Mouse (Mus musculus) testis, postnatal 10 days (tissue): Measurements from ENCODE around the gene Rhpn2.

Experiments
- DNase-seq: peaks from one replicate; pipeline ENCODE4 v3.0.0; 2021; ENCODE audit warnings: low spot score

Rhpn2 gene

DNA sequence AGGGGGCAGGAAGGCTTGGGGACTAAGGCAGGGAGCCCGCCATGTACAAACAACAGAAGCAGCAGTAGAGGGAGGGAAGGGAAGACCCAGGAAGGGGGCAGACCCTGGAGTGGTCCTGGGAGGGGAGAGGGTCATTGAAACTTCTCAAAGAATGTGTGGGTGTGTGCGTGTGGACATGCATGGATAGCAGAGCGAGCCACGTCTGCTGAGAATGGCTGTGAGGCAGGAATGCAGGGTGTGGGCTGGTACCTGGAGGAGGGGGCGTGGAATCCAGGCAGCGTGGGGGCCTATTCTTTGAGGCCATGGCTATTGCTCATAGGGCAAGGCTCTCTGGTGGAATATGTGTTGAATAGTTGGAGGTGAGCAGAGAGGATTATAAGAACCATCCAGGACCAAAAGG is 54.7 kb downstream of the Rhpn2 start:
- DNase-seq, result no peak

DNA sequence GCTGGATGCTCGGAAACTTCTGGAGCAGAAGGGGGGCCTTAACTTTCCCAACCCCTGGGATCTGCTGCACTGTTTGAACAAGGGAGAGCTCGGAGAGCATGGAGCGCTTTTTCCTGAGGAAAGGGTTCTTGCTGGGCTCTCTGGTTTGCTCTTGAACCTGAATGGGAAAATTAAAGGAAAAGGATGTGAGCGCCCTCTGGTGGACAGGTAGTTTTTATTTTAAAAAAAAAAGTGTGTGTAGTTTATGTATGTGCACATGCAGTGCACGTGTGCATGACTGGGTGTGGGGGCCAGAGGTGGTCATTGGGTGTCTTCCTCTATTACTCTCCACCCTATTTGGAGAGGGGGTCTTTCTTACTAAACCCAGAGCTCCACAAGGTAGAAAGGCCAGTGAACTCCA is 59.0 kb downstream of the Rhpn2 start:
- DNase-seq, result peak; percentile 67

DNA sequence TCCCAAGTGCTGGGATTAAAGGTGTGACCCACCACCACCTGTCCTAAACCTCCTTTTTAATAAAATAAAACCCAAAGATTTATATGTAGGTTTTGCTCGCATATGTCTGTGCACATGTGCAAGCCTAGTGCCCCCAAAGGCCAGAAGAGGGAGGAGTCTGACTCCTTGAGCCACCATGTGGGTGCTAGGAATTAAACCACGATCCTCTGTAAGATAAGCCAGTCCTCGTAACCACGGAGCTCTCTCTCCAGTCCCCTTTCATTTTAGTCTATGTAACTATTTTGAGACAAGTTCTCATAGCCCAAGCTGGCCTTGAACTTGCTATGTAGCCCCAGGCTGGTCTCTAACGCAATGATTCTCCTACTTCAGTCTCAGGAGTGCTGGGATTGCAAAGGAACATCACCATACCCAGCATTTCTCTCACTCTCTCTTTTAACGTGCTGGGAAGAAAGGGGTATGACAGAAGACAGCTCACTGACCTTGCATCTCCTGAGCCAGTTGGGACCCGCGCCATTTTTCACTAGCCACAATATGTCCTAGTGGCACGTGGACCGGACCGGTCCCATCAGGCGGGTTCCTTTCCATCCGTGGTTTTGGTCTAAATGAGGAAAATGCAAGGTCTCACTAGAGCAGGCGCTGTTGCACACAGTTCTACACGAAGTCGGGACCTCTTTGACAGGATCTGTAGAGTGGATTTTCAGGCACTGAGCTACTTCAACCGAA is 61.9 kb downstream of the Rhpn2 start:
- no peak for DNase-seq

DNA sequence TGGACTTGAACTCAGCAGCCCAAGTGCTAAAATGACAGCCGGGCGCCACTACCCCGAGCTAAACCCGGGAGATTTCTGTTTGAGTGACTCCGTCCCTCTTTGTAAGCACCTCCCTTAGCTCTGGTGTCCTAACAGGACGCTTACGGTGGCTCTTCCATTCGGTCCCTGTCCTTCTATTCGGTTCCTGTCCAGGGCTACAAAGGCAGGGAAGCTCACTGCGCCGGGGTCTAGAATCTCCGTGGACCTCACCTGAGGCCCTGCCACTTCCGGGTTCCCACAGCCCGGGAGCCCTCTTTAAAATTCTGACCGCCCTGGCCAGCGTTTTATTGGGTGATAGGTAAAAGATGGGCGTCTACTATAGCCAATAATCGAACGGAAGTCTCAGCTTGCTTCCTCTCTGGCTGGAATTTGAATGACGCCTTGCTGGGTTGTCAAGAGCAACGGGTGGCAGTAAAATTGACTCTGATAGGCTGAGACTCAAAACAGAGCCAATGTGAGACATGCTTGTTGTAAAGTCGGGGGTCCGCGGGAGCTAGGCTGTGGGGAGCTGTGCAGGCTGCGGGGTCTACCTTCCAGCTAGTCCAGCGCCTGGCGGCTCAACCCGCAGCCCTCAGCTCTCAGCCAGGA is 62.7 kb downstream of the Rhpn2 start, which contains the start of the genes Faap24 and Cep89:
TSS of gene Faap24 (minus strand) at position 295 of the 627 bp plus-strand sequence.
TSS of gene Cep89 (plus strand) at position 494 of the 627 bp plus-strand sequence.
- peak; percentile 89 for DNase-seq

DNA sequence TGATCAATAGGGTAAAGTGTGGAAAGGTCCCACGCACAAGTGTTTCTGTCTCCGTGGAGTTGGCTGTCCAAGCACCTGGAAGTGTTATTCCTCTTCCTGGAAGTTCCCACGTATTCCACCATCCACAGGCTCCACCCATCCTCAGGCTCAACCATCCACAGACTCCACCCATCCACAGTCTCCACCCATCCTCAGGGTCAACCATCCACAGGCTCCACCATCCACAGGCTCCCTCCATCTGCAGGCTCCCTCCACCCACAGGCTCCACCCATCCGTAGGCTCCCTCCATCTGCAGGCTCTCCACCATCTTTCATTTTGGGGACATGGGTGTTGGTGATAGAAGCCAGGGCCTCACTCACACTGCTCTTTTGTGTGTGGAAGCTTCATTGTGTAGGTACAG is 67.2 kb downstream of the Rhpn2 start:
- DNase-seq, result no peak

DNA sequence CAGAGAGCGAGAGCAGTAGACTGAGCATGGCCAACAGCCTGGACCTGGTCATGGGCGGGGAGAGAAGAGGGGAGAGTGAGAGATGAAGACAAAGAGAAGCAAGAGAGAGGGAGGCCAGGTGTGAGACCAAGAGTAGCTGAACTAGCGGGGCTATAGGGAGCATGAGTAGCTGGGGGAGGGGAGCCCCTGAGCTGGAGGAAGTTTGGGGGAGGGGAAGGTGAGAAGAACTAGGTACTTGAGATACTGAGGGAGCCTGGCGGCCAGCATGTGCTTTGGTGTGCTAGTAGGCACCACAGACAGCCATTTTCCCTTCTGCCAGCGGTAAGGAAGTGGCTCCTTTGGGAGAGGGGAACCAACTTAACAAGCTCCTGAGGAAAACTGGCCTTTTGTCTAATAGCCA is 81.3 kb downstream of the Rhpn2 start:
- DNase-seq, result no peak

DNA sequence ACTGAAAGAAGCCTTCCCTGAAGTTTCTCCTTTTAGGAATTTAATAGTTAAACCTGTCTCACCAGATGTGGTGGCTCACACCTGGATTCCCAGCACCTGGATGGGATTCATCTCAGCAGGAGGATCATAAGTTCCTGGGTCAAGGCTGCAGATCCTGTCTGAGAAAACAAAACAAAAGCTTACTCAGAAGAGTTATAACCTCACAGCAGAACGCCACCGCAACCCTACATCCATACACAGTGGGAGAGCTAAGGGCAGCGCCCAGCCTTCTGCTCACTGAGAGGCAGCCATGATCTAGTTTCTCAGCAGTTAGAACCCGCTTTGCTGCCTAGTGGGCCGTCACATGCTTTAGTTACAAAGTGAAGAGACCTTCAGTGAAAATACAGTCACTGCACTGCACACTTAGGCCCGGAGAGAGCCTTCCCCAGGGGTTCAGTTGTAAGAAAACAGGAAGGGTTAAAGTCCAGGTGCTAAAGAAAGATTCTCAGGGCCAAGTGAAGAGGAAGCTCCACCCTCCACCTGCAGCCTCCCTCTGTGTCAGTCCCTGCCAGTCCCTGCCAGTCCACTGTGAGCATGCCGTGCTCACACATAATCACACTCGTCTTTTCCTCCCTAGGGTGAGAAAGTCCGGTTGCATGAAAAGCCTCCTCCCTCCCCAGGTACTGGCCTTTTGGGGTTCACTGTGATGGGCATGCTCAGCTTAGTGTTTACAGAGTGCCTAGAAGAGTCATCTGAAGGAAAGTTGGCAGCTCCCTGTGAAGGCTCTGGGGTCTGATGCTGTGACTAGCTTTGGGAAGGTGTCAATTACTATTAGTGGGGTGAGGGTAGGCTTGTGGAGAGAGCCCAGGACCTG is 82.1 kb downstream of the Rhpn2 start:
- no peak for DNase-seq

DNA sequence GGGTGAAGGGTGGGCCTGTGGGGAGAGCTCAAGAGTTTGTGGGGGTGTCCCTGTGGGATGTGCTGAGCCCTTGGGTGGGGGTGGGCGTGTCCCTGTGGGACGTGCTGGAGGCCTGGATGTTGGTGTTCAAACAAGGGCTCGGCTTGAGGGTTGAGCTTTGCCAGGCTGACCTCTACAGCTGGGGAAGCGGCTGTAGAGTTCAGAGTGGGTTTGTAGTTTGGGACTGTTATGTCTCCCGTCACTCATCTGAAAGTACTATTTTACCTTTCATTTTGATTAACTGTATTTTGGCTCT is 82.6 kb downstream of the Rhpn2 start:
- DNase-seq, result no peak

DNA sequence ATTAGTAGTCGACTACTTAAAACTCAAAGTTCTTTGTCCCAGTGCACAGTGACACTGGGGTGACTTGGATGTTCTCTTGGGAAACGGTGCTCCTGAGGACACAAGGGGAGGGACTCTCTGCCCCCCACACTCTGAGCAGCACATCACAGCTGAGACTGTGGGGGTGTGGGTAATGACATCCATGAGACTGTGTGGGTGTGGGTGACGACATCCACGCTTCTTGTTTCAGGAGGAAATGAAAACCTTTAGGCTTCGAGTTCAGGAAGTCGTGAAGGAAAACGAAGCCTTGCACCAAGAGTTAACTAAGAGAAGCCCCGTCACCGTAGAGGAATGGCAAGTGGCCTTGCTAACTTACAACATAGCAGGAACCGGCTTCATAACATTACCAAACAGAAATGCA is 89.1 kb downstream of the Rhpn2 start:
- DNase-seq, result no peak

DNA sequence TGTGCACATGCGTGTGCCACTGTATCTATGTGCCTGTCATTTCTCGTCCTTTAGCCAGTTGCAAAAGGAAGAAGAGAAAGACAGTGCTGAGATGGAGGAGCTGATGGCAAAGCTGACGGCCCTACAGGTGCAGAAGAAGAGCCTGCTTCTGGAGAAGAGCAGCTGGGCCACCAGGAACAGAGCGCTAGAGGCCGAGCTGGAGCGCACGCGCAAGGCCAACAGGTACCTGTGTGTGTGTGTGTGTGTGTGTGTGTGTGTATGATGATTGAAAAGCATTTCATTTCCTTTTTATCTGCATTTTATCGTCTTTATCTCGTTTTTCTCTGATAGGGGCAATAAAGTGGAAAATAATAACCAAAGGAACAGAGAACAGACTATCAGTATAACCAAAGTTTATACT is 94.2 kb downstream of the Rhpn2 start:
- DNase-seq, result no peak

DNA sequence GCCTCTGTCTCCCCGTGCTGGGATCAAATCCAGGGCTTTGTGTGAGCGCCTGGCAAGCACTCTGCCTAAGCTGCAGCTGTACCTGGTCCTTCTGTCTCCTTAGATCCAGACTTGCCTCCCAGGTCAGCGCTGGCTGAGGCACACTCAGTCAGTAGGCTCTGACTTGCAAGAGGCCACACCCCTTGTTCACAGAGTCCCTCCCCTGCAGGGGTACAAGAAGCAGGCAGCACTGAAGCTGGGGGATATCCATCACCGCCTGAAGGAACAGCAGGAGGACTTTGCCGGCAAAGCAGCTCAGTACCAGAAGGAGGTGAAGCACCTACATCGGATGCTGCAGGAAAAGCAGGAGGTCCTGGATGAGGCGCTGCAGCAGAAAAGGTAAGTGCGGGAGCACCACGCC is 101.3 kb downstream of the Rhpn2 start:
- peak; percentile 29 for DNase-seq
